Mouse (Mus musculus) intestine, embryonic 16.5 days (tissue): ENCODE measurements around the gene Tmem179. TPM values are rescaled to one million over a fixed set of nuclear protein-coding genes. Genes with fewer than 3 reads are reported as not detected.

Experiments used
- ATAC-seq: fragments of 200-750 bp; cut with Nextera tagmentation; 2 replicates; pipeline ENCODE4 v1.8.0; 2017; ENCODE audit warnings: moderate TSS enrichment, moderate library complexity
- H3K27ac ChIP-seq: fragments of 300-500 bp; sonication (generic); 2 replicates; pipeline ENCODE4 v1.5.1; 2014; ENCODE audit warnings: mild to moderate bottlenecking, low read length
- H3K27me3 ChIP-seq: fragments of 300-500 bp; sonication (generic); replicated peaks from 2 replicates; pipeline ENCODE4 v1.6.1; 2014; ENCODE audit warnings: low read length, control low read depth, mixed read lengths; ENCODE audit not compliant: control insufficient read depth, insufficient read depth
- H3K36me3 ChIP-seq: fragments of 300-500 bp; sonication (generic); 2 replicates; pipeline ENCODE4 v1.6.1; 2014; ENCODE audit warnings: low read length, control low read depth; ENCODE audit not compliant: control insufficient read depth, insufficient read depth
- H3K4me1 ChIP-seq: fragments of 300-500 bp; sonication (generic); 2 replicates; pipeline ENCODE4 v1.6.1; 2014; ENCODE audit warnings: low read length, control low read depth, mixed read lengths; ENCODE audit not compliant: control insufficient read depth, insufficient read depth
- H3K4me2 ChIP-seq: fragments of 300-500 bp; sonication (generic); 2 replicates; pipeline ENCODE4 v1.6.1; 2014; ENCODE audit warnings: low read depth, low read length, control low read depth
- H3K4me3 ChIP-seq: fragments of 300-500 bp; sonication (generic); 2 replicates; pipeline ENCODE4 v1.5.1; 2014; ENCODE audit warnings: mild to moderate bottlenecking, low read length
- H3K9ac ChIP-seq: fragments of 300-500 bp; sonication (generic); 2 replicates; pipeline ENCODE4 v1.6.1; 2014; ENCODE audit warnings: low read depth, low read length
- H3K9me3 ChIP-seq: fragments of 300-500 bp; sonication (generic); 2 replicates; pipeline ENCODE4 v1.6.1; 2016; ENCODE audit warnings: low read length, control low read depth; ENCODE audit not compliant: control insufficient read depth
- WGBS: fragments of 180-500 bp; shearing (Covaris S2); extraction: QIAGEN DNeasy Blood & Tissue Kit; methylation state at CpG from one replicate; pipeline ENCODE4 v1.1.7; 2014; 5-methylcytosine and 5-hydroxymethylcytosine counted together
- polyA plus RNA-seq: library from polyadenylated mRNA; unstranded; fragments of >200 nt; fragmentation: Nextera tagmentation; extraction: Ambion mirVana; gene quantifications from 2 replicates; pipeline ENCODE4 v1.2.1, GENCODE M21; 2015

Tmem179 gene
- polyA plus RNA-seq, 1 experiment from 2014 or later = 2.8 TPM

DNA sequence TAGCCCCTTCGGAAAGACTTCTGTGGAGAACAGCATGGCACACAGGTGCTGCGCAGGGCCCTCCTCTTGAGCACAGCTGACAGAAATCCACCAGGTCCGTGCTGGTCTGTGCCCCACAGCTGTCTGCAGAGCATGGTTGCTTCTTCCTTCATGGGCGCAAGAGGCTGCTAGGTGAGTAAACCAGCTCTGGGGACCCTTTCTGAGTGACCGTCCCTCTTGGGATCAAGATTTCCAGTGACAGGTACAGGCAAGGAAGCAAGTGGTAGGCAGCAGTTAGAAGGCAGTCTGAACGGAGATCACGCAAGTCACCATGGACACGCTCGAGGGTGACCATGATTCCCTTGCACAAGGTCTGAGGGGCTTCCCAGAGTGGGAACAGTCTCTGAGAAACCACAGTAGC is 27.0 kb downstream of the Tmem179 start:
- ATAC-seq = no peak
- no peak overlapping the region for H3K4me2 ChIP-seq
- H3K9ac ChIP-seq = no peak overlapping the region
- WGBS = 92% methylated on average over 9 of the region's 9 CpGs
- H3K4me3 ChIP-seq = no peak overlapping the region
- no peaks in the 10 kb centered on the region for H3K9me3 ChIP-seq
- no peaks in the 10 kb centered on the region for H3K36me3 ChIP-seq
- peaks cover 15% of the 10 kb centered on the region for H3K4me1 ChIP-seq
- H3K27ac ChIP-seq = no peak overlapping the region
- no peaks in the 10 kb centered on the region for H3K27me3 ChIP-seq

DNA sequence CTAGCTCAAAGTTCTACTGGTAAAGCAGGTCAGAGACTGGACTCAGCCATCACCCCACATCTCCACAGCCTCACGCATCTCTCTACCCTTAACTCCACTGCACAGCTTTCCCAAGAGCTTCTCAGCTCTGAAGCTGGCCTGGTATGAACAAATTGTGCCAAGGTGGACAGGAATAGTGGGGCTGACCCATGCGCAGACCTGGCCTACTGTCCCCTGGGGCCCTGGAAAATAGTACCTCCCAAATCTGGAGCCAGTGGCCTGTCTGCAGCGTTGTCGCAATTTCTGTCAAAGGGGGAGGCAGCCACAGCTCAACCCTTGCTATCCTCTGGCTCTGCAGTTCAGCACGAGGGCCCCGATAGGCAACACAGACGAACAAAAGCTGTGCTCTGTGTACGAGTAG is 27.4 kb downstream of the Tmem179 start, which contains the start of gene A530016L24Rik:
Gene A530016L24Rik, plus strand, starts transcription at position 315 of the 400 bp plus-strand sequence.
- Histone ChIP-seq H3K27ac (no peak within 1 kb of the TSS), H3K36me3 (no peaks in the 10 kb centered on the region), H3K4me3 (no peak within 1 kb of the TSS), H3K9me3 (no peaks in the 10 kb centered on the region), H3K4me2 (no peak within 1 kb of the TSS), H3K9ac (no peak within 1 kb of the TSS), H3K27me3 (no peaks in the 10 kb centered on the region), H3K4me1 (peaks cover 15% of the 10 kb centered on the region)
- 88% methylated on average over 8 of the region's 8 CpGs for WGBS
- no peak for ATAC-seq

GRCm38 (mm10) chr12:112473777-112474176 is 42.8 kb downstream of the Tmem179 start:
- WGBS = 22% methylated on average over 9 of the region's 9 CpGs
- H3K27me3 ChIP-seq = no peaks in the 10 kb centered on the region; the same call in 1 of the 2 replicates
- H3K4me1 ChIP-seq = no peaks in the 10 kb centered on the region
- H3K4me3 ChIP-seq = no peak overlapping the region
- H3K27ac ChIP-seq = no peak overlapping the region
- H3K4me2 ChIP-seq = no peak overlapping the region
- no peaks in the 10 kb centered on the region for H3K9me3 ChIP-seq
- H3K9ac ChIP-seq = no peak overlapping the region
- H3K36me3 ChIP-seq = no peaks in the 10 kb centered on the region
- ATAC-seq = peak; percentile 77

- Histone ChIP-seq H3K4me1 (no peaks in the 10 kb centered on the region; the same call in 1 of the 2 replicates), H3K4me2 (no peak overlapping the region), H3K9ac (no peak overlapping the region), H3K9me3 (no peaks in the 10 kb centered on the region), H3K27ac (no peak overlapping the region), H3K36me3 (no peaks in the 10 kb centered on the region), H3K27me3 (no peaks in the 10 kb centered on the region; the same call in 1 of the 2 replicates), H3K4me3 (no peak overlapping the region)
- ATAC-seq = no peak
- WGBS = 72% methylated on average over 5 of the region's 5 CpGs
Measured at GRCm38 (mm10) chr12:112470216-112470615, 46.3 kb downstream of the Tmem179 start.

DNA sequence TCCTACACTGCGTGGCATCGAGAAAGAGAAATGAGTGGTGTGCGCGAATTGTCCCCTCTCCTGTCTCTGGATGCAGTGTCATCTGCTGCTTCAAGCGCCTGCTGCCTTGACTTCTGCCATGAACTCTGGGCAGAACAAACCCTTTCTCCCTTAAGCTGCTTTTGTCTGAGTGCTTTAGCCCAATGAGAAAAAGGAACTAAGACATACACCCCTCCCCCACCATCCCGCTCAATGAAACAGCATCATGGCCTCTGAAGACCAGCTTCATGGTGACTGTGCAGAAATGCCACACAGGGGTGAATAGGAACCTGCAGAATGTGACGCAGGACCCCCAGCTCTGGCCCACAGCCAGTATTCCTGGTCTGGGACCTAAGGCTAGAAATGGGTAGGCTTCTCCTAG is 47.2 kb downstream of the Tmem179 start:
- no peaks in the 10 kb centered on the region for H3K9me3 ChIP-seq
- H3K9ac ChIP-seq = no peak overlapping the region
- H3K4me3 ChIP-seq = no peak overlapping the region
- H3K4me2 ChIP-seq = no peak overlapping the region
- WGBS = 87% methylated on average over 7 of the region's 7 CpGs
- H3K27ac ChIP-seq = no peak overlapping the region
- peaks cover 6% of the 10 kb centered on the region; the same call in 1 of the 2 replicates for H3K4me1 ChIP-seq
- no peaks in the 10 kb centered on the region for H3K27me3 ChIP-seq
- H3K36me3 ChIP-seq = no peaks in the 10 kb centered on the region
- no peak for ATAC-seq

GRCm38 (mm10) chr12:112467387-112467786 is 49.2 kb downstream of the Tmem179 start:
- Histone ChIP-seq H3K4me3 (no peak overlapping the region), H3K9ac (no peak overlapping the region), H3K4me2 (no peak overlapping the region), H3K27ac (no peak overlapping the region), H3K27me3 (no peaks in the 10 kb centered on the region), H3K36me3 (no peaks in the 10 kb centered on the region), H3K4me1 (peaks cover 6% of the 10 kb centered on the region; the same call in 1 of the 2 replicates), H3K9me3 (no peaks in the 10 kb centered on the region)
- WGBS = 74% methylated on average over 10 of the region's 10 CpGs
- no peak for ATAC-seq

GRCm38 (mm10) chr12:112465928-112466327 is 50.6 kb downstream of the Tmem179 start:
- peak overlapping the region; percentile 56 for H3K27ac ChIP-seq
- WGBS = 72% methylated on average over 17 of the region's 17 CpGs
- no peak overlapping the region for H3K9ac ChIP-seq
- peak; percentile 71 for ATAC-seq
- no peaks in the 10 kb centered on the region for H3K27me3 ChIP-seq
- H3K9me3 ChIP-seq = no peaks in the 10 kb centered on the region
- H3K4me2 ChIP-seq = no peak overlapping the region; the same call in 1 of the 2 replicates
- H3K4me3 ChIP-seq = no peak overlapping the region
- peaks cover 9% of the 10 kb centered on the region; the same call in 1 of the 2 replicates for H3K4me1 ChIP-seq
- no peaks in the 10 kb centered on the region for H3K36me3 ChIP-seq

- Histone ChIP-seq H3K36me3 (no peaks in the 10 kb centered on the region), H3K9ac (no peak overlapping the region), H3K4me2 (no peak overlapping the region), H3K4me1 (peaks cover 9% of the 10 kb centered on the region; the same call in 1 of the 2 replicates), H3K4me3 (no peak overlapping the region), H3K27me3 (no peaks in the 10 kb centered on the region), H3K9me3 (no peaks in the 10 kb centered on the region), H3K27ac (no peak overlapping the region; the same call in 1 of the 2 replicates)
- peak; percentile 27; the same call in 1 of the 2 replicates for ATAC-seq
- 73% methylated on average over 3 of the region's 3 CpGs for WGBS
Measured at GRCm38 (mm10) chr12:112464516-112464915, 52.0 kb downstream of the Tmem179 start.

GRCm38 (mm10) chr12:112463750-112464444 is 52.6 kb downstream of the Tmem179 start:
- H3K4me1 ChIP-seq = peaks cover 9% of the 10 kb centered on the region; the same call in 1 of the 2 replicates
- no peak overlapping the region for H3K9ac ChIP-seq
- H3K27ac ChIP-seq = no peak overlapping the region
- H3K9me3 ChIP-seq = no peaks in the 10 kb centered on the region
- H3K36me3 ChIP-seq = no peaks in the 10 kb centered on the region
- no peak overlapping the region for H3K4me2 ChIP-seq
- H3K4me3 ChIP-seq = no peak overlapping the region
- no peaks in the 10 kb centered on the region for H3K27me3 ChIP-seq
- no peak for ATAC-seq
- 74% methylated on average over 3 of the region's 3 CpGs for WGBS
